Mouse (Mus musculus) B cell, adult 2 months (primary cell): Measurements from ENCODE around the gene Tenm3.

ENCODE experiments used
- DNase-seq, 2 experiments: peaks; one replicate each; pipeline ENCODE4 v3.0.0; 2022

Tenm3 gene

DNA sequence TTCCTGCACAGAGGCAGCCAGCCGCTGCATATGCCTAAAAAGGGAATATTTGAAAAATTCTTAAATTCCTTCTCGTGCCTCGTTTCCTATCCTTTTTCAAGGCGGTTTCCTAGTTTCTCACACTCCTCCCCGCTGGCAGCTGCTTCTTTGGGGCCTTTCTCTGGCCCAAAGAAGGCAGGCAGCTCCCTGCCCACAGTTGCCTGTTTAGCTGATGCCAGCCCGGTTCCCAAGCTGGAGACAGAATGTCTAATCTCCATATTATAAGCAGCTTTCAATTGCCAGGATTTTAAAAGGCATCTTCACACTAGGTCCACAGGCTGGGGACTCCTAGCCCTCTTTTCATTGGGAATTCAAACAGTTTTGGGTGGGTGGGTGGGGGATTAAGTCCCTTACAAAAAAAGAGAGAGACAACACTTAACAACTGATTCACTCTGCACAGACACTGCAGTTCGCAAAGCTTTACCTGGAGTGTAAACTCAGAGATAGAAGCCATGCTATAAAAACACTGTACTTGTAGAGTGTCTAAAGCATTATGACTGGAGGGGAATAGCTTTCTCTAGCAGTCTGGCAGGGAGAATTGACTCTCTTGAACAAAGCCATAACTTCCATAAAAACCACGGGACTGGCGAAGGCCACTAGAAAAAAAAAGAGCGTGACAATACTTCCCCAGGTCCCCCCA lies 275.7 kb downstream of the Tenm3 start:
- DNase-seq: no peak

DNA sequence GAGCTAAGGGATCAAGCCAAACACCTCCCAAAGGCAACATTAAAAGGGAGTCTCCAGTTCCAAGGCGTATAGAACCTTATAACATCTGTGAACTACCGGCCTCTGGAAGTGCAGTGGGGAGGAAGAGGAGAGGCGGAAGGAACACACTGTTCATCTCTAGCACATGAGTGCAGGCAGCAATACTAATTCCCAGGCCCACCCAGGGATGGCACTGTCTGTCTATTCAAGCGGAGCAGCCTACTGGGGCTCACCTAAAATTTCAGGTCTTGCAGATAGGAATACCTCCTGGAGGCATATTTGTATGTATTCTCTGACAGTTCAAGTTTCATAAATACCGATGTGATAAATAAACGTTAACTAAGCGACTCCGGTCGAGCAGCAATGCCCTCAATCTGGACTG lies 283.5 kb downstream of the Tenm3 start:
- no peak for DNase-seq

DNA sequence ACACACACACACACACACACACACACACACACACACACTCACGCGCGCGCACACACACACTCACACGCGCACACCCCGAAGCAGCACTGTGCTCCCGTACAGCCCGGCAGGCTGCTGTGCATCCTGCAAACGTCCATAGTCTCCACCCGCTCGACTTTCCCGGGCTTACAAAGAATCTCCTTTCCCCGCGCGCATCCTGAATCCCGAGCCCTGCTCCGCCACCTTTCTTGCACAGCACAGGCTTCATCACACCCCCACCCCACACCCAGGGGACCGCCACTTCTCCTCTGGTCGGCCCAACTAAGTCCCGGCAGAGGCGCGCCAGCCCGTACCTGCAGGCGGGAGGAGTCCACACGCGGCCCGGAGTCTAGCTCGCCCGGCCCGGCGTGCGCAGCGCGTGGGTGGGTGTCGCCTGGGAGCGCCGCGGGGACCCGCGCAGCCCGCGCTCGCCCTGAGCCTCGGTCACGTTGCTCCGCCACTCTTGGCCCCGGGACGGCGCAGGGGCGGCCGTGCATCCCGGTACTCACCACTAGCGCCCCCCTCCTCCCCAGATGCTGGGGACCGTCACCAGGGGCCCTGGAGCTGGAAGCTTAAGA lies 288.1 kb downstream of the Tenm3 start:
- DNase-seq: no peak

DNA sequence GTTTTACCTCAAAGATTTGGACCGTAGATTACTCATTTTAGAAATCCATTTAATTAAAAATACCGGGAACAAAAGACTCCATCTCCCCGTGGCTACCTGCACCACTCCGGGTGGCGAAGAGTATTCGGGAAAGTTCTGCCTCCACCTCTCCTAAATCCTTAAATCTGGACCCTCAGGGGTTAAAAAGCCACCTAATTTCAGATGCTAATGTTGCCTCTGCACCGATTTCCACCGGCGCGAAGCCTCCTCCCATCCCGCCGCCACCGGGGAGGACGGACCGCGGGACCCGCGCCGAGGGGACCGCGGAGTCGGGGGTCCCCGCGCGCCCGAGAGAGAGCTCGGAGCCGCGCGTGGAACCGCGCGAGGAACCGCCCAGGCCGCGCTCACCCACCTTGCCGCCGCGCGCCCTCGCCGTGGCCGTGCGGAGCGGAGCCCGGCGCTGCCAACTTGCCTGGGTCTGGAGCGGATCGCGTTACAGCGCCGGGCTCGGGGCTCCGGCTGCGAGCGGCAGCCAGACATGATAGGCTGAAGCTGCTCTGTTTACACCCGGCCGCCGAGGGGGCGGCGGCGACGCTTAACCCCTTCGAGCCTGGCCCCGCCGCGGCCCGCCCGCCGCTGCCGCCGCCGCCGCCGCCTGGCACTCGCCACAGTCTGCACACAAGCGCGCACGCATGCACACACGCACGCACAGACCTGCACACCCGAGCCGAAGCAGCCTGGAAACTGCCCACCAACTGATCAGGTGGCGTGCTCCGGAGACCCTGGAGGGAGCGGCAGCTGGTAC lies 288.8 kb downstream of the Tenm3 start:
- DNase-seq: no peak

DNA sequence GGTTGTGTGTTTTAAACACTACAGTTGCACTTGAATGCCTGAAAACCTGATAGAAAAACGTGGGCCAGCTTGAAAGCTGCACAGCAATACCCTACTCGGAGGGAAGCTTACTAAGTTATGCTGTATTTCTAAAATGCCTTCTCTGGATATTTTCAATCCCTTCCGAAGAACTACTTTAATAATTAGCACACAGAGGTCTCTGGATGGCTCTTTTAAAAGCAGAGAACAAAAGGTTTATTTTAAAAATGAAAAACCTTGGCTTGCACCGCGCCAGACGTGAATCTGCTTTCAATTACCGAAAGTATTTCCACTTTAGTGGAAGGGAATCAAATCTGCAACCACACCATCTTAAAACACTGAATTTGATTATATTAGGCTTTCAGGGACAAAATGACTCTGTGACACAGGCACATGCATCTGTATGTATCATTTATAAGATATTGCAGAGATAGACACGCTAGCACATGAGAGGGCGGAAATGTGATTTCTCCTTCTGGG lies 289.9 kb downstream of the Tenm3 start:
- no peak for DNase-seq

DNA sequence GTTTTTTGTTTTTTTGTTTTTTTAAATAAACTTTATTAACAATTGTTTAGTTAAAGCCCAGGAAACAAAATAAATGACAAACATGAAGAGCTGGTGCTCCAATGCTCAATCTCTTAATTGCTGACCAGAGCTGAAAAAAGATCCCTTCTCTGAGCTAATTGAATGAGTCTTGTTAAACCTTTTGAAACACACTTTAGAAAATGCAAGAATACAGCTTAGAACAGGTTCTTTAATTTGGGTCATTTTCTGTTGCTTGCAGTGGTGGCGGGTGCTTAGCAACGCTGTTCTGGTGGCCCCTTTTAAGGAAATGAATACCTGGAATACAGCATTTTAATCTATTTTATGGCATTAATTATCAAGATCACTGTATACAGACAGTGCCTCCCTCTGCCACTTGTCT lies 291.4 kb downstream of the Tenm3 start:
- DNase-seq: no peak

DNA sequence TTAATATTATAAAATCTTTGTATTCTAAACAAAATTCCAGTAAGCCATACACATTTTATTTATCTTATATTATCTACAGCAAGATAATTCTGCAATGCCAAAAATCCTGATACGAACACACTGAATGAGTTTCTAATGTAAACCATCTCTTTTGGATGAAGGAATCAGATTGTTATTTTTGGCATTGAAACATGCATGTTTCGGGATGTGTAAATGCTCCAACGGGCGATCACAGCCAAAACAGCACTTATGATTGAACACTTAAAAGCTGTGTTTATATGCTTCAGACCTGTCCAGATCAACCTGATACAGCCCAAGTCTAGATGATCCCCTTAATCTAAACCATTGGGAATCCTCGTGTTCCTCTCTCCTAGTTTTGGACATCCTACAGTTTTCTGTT lies 292.4 kb downstream of the Tenm3 start:
- DNase-seq: no peak

DNA sequence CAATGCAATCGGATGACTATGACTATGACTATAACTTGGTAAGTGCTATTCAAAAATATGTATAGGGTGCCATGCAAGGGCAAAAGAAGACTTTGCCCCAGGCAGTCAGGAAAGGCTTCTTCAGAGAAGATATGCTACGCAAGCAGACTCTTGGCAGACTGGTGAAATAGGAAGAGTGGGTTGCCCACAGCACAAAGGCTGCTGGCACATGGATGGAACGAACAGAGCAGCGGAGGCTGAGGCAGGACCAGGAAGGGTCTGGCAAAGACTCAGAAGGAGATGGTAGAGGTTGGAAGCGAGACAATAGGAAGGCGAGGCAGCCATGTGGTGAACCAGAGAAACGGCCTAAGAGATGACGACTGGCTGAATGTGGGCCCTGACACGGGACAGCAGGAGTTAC lies 294.8 kb downstream of the Tenm3 start:
- DNase-seq: no peak

DNA sequence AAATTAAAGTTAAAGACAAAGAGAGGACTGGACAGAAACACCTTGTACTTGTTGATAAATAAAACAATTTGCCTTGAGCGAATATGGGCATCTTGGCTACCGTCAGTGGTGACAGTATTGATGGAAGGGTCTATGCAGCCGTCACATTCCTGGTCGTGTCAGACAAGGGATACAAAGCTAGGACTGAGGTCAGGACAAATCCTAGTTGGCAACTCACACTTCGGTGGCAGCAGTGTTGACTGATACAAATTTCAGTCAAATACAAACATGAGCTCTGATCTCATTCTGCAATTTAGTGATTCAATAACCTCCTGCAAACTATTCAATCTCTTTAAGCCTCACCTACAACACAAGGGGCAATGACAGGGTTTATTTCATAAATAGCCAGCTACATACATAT lies 298.1 kb downstream of the Tenm3 start:
- DNase-seq: no peak

DNA sequence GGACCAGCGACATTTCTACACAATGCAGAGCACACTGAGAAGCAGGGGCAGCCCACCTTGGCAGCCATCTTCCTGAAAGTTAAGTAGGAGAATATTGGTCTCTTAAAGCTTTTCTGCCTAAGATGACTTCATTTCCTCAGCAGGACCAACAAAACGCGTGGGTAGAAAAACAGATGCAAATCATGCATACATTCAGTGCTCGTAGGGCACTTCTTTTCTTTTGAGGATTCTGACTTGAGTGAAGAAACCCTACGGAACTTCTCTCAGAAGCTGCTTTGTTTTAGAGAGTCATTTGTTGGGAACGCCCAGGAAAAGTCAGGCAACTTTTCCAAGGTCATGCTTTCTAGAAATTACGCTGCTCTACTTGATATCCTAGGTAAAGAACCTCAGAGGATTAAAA lies 298.9 kb downstream of the Tenm3 start:
- no peak for DNase-seq

DNA sequence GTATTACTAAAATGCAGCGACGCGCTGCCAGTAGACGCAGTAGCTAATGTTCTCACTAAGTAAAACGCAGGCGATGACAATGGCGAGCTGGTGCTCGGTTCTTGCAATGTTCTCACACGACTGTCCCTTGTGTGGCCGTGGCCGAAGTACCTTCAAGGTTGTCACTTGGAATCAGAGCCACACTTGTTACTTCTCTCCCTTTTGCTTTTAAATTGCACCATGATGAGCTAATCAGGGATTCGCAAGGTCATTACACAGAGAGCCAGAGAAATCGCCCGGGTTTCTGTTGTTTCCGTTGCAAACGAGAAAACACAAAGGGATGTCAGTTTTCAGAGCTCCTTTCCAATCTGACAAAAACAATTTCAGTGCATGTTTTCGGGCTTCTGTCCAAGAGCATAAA lies 301.6 kb downstream of the Tenm3 start:
- no peak for DNase-seq

DNA sequence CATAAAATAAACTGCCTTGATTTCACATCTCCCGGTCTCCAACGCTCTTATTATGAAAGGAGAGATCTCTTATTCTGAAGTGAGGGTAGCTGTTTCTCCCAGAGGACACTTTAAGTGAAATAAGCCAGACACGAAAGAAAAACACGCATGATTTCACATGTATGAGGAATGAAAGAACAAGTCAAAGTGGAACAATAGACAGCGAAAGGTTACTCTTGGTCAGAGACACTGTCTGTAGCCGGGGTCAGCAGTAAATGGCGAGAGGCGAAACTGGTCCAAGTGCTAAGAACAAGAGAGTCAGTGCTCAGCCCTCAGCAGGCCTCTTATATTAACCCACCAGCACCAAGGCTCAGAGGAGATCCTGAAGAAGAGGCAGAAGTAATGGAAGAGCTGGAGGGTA lies 302.9 kb downstream of the Tenm3 start:
- DNase-seq: no peak

DNA sequence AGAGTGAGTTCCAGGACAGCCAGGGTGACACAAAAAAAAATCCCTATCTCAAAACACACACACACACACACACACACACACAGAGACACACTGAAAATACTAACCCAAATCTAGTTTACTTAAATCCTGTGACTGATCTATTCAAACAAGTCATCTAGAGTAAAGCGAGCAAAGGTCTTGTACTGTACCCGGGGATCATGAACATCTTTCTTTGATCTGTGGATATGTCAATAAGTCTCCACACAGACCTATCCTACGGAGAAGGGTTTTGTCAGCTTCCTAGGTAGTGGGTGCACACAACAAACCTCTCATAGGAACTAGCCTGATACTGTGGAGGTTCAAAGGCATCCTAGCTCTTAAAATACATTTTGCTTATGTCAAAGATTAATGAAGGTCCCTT lies 307.9 kb downstream of the Tenm3 start:
- no peak for DNase-seq

DNA sequence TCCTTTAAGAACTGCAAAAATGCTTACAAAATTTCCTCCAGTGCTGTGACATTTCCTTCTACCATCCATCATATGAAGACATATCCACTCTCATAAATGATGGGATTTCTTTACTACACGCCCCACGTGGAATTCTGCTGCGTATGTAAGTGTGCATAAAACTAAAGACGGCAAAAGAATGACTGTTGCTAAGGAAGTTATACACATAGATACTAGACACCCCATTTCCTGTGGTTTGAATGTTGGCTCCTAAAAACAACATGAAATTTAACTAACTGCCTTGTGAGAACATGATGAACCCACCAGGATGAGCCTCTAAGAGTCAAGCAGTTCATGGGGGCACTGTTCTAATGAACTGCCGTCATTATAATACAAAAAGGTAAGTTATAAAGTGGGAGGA lies 312.0 kb downstream of the Tenm3 start:
- no peak for DNase-seq

DNA sequence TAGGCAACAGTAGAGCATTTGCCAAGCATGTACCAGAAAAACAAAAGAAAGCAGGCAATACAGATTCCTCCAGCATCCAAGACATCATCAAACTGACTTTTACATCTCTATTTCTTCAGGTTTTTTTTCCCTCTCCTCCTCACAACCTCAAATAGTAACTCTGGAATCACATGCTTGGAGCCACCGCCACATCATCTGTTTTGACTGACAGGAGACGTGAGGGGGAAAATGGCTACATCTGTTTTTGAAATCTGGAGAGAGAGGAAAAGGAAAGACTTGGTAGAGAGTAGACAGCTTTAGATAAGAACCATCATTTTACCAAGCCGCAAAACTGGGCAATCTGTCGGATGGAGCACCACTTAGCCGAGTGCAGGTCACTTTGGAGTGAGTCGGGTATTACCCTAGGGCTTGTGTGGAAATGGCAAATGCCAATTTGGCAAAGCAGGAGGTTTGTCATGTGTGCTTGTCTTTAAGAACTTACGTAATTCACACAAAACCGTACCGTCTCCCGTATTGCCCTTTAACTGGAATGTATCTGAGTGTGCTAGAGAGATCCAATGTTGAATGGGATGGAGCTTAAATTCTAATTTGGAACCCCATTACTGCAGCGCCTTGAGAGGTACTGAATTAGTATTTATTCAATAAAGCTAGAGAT lies 312.7 kb downstream of the Tenm3 start:
- DNase-seq: no peak

DNA sequence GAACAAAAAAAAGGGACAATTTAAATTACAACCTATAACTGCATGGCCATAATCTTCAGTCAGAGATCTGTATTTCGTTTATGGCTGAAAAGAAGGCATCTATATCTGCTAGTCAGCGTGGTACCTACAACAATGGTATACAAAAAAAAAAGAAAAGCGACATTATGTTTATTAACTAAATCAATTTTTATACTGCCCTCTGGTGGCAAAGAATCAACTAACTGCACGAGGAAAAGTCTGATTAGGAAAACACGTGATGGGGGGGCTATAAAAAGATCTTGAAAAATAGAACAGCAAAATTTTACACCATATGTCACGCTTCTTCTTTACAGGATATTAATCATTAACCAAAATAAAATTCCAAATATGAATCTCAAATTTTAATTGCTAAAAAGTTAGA lies 316.3 kb downstream of the Tenm3 start:
- DNase-seq: no peak

DNA sequence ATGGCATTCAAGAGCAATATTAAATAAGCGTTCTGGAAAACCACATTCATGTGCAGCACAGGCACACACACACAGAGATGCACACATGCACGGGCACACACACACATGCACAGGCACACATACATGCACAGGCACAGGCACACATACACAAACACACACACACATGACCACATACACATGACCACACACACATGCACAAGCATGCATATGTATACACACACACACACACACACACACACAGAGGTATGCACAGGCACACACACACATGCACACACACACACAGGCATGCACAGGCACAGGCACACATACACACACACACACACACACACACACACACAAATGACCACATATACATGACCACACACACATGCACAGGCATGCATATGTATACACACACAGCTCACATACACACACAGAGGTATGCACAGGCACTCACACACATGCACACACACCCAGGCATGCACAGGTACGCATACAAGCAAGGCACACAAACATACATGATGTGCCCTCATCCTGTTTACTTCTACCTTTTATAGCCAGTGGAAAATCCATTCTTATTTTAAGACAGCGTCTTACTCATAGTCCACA lies 321.1 kb downstream of the Tenm3 start:
- no peak for DNase-seq

DNA sequence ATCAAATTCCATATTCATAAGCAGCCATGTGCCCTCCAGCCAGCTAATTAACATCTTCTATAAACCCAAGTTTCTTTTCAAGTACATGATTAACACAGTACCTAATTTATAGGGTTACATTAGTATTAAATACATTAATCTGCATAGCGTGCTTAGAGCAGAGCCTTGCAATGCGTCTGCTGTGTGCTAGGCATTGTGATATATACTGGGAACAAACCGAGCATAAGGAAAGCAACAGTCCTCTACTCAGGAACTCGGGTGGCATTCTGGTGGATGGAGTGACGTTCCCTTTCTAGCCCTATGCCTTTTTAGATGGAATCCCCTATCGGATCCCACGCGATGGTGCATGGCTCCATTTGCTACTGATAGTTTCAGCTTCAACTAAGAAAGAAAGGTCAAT lies 321.7 kb downstream of the Tenm3 start:
- DNase-seq: no peak

DNA sequence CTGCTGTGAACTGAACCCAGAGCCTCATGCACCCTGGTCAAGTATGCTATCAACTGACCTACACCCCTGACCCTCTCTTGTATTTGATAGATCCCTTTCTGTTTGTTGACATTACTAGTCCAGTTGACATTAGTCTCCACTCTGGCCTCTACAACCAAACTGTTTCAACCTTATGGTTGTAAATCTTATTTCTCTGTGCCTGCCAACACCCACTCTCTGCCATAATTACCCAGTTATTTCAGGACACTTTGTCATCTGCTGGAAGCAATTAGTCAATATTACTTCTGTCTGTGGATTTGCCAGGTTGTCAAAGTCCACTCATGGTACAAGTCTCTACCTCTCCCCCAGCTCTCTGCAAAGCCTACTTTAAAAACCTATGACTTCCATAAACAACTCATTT lies 326.3 kb downstream of the Tenm3 start:
- DNase-seq: no peak

DNA sequence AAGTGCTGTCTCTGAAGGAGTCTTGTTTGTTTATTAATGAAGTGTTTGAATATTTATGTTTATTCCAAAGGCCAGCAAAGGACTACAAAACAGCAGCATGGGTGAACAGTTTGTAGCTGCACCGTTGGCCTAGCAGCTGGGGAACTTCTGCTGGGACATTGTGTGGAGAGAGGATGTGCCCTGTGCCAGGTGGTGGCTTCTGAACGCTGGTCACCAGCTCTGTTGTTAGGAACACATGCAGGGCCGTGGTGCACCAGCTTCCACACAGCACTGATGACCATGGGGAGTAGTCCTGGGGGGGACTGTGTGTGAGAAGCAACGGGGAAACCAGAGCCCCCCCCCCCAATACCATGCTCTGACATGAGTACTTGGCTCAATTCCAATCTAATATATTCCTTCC lies 329.5 kb downstream of the Tenm3 start:
- DNase-seq: no peak

DNA sequence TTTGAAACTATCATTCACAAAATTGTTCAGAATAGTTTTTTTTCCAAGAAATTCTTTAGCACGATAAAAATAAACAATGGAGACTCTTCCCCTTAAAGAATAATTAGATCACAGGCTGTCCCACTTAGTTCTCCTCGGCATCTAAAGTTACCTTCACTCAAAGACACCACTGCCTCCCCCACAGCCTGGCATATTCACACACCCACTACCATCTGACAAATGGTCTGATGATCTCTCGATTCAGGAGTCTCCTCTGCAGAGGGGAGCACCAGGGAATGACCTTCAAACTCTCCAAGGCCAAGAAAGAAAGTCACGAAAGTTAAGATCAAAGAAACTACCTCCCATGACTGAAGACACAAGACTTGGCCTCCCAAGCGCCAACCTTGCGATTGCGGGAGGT lies 329.9 kb downstream of the Tenm3 start:
- no peak for DNase-seq

DNA sequence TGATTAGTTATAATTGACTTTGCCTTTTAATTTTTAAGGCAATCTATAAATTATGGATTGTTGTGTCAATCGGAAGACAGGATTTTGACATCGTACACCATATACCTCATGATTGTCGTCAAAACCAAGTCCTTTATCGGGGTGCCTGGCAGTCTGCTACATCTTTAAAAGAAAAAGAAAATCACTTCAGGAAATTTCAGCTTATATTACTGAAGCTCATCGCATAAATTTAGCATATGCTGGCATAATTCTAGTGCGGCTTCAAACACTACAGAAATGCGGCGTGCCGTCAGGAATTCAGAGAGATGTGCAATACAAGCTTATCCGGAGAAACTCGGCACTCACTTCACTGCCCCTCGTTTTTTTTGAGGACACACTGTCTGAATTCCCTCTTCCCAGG lies 332.2 kb downstream of the Tenm3 start:
- DNase-seq: no peak

DNA sequence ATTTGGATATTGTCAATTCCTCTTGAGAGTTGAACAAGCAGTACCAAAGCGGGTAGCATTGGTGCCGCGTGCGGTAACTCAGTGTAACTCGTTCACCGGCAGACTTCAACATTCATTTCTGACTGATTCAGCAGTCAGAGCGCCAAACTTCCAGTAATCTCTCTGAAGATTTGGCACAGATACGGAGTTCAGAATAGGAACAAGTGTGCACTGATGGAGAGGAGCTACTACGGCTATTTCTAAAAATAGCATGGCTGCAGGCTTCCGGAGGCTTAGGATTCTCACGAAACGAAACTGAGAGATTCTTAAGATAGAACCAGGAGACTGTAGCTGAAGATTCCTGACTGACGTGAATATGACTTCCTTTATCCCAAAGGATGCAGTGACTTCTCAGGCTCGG lies 332.6 kb downstream of the Tenm3 start:
- DNase-seq: no peak
